Mouse (Mus musculus): ENCODE results near the gene Rpl27.

GRCm38 (mm10) chr11:101462141-101462540 lies 20.0 kb downstream of the Rpl27 start:
- TF ChIP-seq ZNF384 (IDR thresholded peaks at IDR 0.05; ENCODE audit: low read depth, low read length) (no peak), ZC3H11A (IDR thresholded peaks at IDR 0.05; ENCODE audit: borderline replicate concordance, low read depth, low read length) (no peak), HCFC1 (IDR thresholded peaks at IDR 0.05; ENCODE audit: borderline replicate concordance, insufficient read depth, low read length) (no peak), CHD2 (IDR thresholded peaks at IDR 0.05; ENCODE audit: low read depth, low read length) (no peak)
